Mouse (Mus musculus): ENCODE results near the gene Rhag.

- TF ChIP-seq POLR2A (IDR thresholded peaks at IDR 0.05; ENCODE audit: extremely low read depth, insufficient read depth, low read length) = no peak
- no peak for TF ChIP-seq CTCF (IDR thresholded peaks at IDR 0.05; ENCODE audit: low read depth, low read length)
Observed at GRCm38 (mm10) chr17:40872626-40873025, 61.7 kb downstream of the Rhag start.

Measured in liver, adult 2 months (tissue).